Mouse (Mus musculus) C2C12 (cell line): ENCODE results near the gene Ppp1r36.

Experiments used
- CEBPB ChIP-seq: IDR thresholded peaks from one replicate; pipeline ENCODE4 v1.6.1; 2011; ENCODE audit warnings: low read depth, mild to moderate bottlenecking, control low read depth, moderate library complexity
- CTCF ChIP-seq: IDR thresholded peaks from one replicate; pipeline ENCODE4 v1.5.1; 2011; ENCODE audit not compliant: control insufficient read depth, insufficient read depth, insufficient read length
- FOSL1 ChIP-seq: IDR thresholded peaks from one replicate; pipeline ENCODE4 v1.8.0; 2011; ENCODE audit warnings: mild to moderate bottlenecking, low read length; ENCODE audit not compliant: poor library complexity, insufficient read depth, severe bottlenecking
- MAX ChIP-seq: IDR thresholded peaks from one replicate; pipeline ENCODE4 v1.6.1; 2011; ENCODE audit warnings: mild to moderate bottlenecking, control low read depth
- MYOD1 ChIP-seq: IDR thresholded peaks from one replicate; pipeline ENCODE4 v1.6.1; 2011; ENCODE audit warnings: low read depth; ENCODE audit not compliant: control insufficient read depth, insufficient read length
- MYOG ChIP-seq: IDR thresholded peaks from one replicate; pipeline ENCODE4 v1.6.1; 2011; ENCODE audit not compliant: control insufficient read depth, insufficient read length; ENCODE audit errors: extremely low read depth
- USF1 ChIP-seq: IDR thresholded peaks from one replicate; pipeline ENCODE4 v1.6.1; 2011; ENCODE audit warnings: low read depth, mild to moderate bottlenecking, control low read depth, moderate library complexity

DNA sequence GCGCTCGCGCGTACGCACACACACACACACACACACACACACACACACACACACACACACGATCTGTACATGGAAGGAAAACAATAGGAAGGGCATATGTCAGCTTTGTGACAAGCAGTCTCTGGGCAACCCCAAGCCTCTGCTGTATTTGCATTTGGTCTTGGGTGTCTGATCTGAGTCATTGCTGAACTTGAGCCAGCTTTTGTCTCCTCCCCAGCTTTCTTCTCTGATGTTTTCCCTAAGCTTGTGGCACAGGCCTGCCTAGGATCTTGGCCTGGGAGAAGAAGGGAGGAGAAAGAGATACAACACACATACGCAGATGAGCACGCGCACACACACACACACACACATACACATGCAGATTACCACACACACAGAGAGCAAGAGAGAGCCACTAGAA, 46.1 kb downstream of the Ppp1r36 start:
- TF ChIP-seq CTCF (no peak), MAX (no peak), FOSL1 (no peak), USF1 (no peak), CEBPB (no peak), MYOD1 (no peak), MYOG (no peak)
